Mouse (Mus musculus): ENCODE measurements at regions not wholly inside any gene's neighbourhood (a gene's known extent, or its start where the extent isn't known, plus 50 kb on each side); places are given as distances from the start of the nearest gene placed in this dataset.

DNA sequence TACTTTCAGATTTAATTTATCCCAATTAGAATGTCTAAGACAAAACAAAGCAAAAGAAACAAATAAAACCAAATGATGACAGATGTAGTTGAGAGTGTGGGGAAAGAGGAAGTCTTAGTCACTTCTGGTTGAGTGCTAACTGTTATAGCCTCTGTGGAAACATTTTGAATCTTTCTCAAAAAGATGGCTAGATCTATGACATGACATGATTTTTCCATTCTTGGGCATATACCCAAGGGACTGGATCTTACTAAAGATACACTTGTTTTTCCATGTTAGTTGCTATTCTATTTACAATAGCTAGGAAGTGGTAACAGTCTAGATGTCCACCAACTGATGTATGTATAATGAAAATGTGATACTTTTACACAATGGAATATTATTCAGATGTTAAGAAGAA, 57.9 kb upstream of the Olfr1507 start:
- TF ChIP-seq ZNF384 (IDR thresholded peaks at IDR 0.05; ENCODE audit: low read depth, low read length) (no peak), CHD2 (IDR thresholded peaks at IDR 0.05; ENCODE audit: low read depth, low read length) (no peak), MAFK (IDR thresholded peaks at IDR 0.05; ENCODE audit: insufficient read depth, low read depth, low read length) (no peak), HCFC1 (IDR thresholded peaks at IDR 0.05; ENCODE audit: borderline replicate concordance, insufficient read depth, low read length) (no peak), ZC3H11A (IDR thresholded peaks at IDR 0.05; ENCODE audit: borderline replicate concordance, low read depth, low read length) (no peak)
- in situ Hi-C loops (cut with MboI; ENCODE audit: low sequenced_read_pairs in 2 of 2, unreplicated experiment in 2 of 2), result no loop called here
- H3K4me3 ChIP-seq (ENCODE audit: insufficient read depth in 1 of 2, low read depth in 1 of 2, low read length in 2 of 2, poor library complexity in 1 of 2, severe bottlenecking in 1 of 2), result no peak overlapping the region
- H3K36me3 ChIP-seq (ENCODE audit: control insufficient read depth, insufficient read depth, low read length, poor library complexity, severe bottlenecking), result no peaks in the 10 kb centered on the region
- H3K27ac ChIP-seq (ENCODE audit: insufficient read depth, low read depth, low read length, poor library complexity, severe bottlenecking), result no peak overlapping the region
- H3K4me1 ChIP-seq (ENCODE audit: control insufficient read depth in 2 of 2, insufficient read depth in 2 of 2, low read length in 2 of 2, poor library complexity in 1 of 2), result no peaks in the 10 kb centered on the region
- H3K9ac ChIP-seq (ENCODE audit: insufficient read depth, low read depth, low read length, poor library complexity, severe bottlenecking), result no peak overlapping the region
- DNase-seq (ENCODE audit: low read depth, low spot score), result no peak
- H3K9me3 ChIP-seq (ENCODE audit: control insufficient read depth, insufficient read depth, low read depth, low read length), result no peaks in the 10 kb centered on the region

GRCm38 (mm10) chr14:52547933-52548332, 52.4 kb upstream of the Olfr1507 start:
- Histone ChIP-seq H3K9me3 (ENCODE audit: control insufficient read depth, insufficient read depth, low read depth, low read length) (no peaks in the 10 kb centered on the region), H3K4me3 (ENCODE audit: insufficient read depth in 1 of 2, low read depth in 1 of 2, low read length in 2 of 2, poor library complexity in 1 of 2, severe bottlenecking in 1 of 2) (no peak overlapping the region), H3K4me1 (ENCODE audit: control insufficient read depth in 2 of 2, insufficient read depth in 2 of 2, low read length in 2 of 2, poor library complexity in 1 of 2) (no peaks in the 10 kb centered on the region), H3K36me3 (ENCODE audit: control insufficient read depth, insufficient read depth, low read length, poor library complexity, severe bottlenecking) (no peaks in the 10 kb centered on the region), H3K27ac (ENCODE audit: insufficient read depth, low read depth, low read length, poor library complexity, severe bottlenecking) (no peak overlapping the region), H3K9ac (ENCODE audit: insufficient read depth, low read depth, low read length, poor library complexity, severe bottlenecking) (no peak overlapping the region)
- in situ Hi-C loops (cut with MboI; ENCODE audit: low sequenced_read_pairs in 2 of 2, unreplicated experiment in 2 of 2), result no loop called here
- DNase-seq (ENCODE audit: low read depth, low spot score), result no peak
- TF ChIP-seq ZC3H11A (IDR thresholded peaks at IDR 0.05; ENCODE audit: borderline replicate concordance, low read depth, low read length) (no peak), ZNF384 (IDR thresholded peaks at IDR 0.05; ENCODE audit: low read depth, low read length) (no peak), HCFC1 (IDR thresholded peaks at IDR 0.05; ENCODE audit: borderline replicate concordance, insufficient read depth, low read length) (no peak), CHD2 (IDR thresholded peaks at IDR 0.05; ENCODE audit: low read depth, low read length) (no peak), MAFK (IDR thresholded peaks at IDR 0.05; ENCODE audit: insufficient read depth, low read depth, low read length) (no peak)

Data from ES-E14 (cell line).